ENCODE assay signal across 19 mouse cellular contexts in genomic region chr17:61520087-61520486, GRCm38 (mm10).
"Had no signal": no experiment of that assay in that cellular context is flagged by ENCODE, and none has a peak within 500 bp of the region (broad histone marks: within the 10 kb centered on the region; RNA-seq: fewer than 3 reads in every experiment).

No protein-coding gene starts in this region.

- DNase-seq: kidney, adult 11 months; kidney, adult 8-10 months; kidney, postnatal 25 days; layer of hippocampus, postnatal 36 days; liver; liver, embryonic 13.5 days; lung, adult 2 months; thymus, adult 18-20 months; thymus, postnatal 36 days had no signal

- H3K9me3 ChIP-seq: intestine, embryonic 15.5 days; limb, embryonic 12.5 days; liver, embryonic 13.5 days; megakaryocyte, embryonic 14.5 days; midbrain, embryonic 10.5 days; midbrain, embryonic 13.5 days; neural tube, embryonic 13.5 days had no signal

- H3K27ac ChIP-seq: intestine, embryonic 15.5 days; left cerebral cortex, adult 2 months; limb, embryonic 12.5 days; liver, embryonic 13.5 days; midbrain, embryonic 10.5 days; midbrain, embryonic 13.5 days; neural tube, embryonic 13.5 days had no signal

- H3K27me3 ChIP-seq: intestine, embryonic 15.5 days; limb, embryonic 12.5 days; liver, embryonic 13.5 days; megakaryocyte, embryonic 14.5 days; midbrain, embryonic 13.5 days; neural tube, embryonic 13.5 days had no signal

- H3K4me3 ChIP-seq: intestine, embryonic 15.5 days; left cerebral cortex, adult 2 months; limb, embryonic 12.5 days; liver, embryonic 13.5 days; megakaryocyte, embryonic 14.5 days; midbrain, embryonic 10.5 days; midbrain, embryonic 13.5 days; myocyte; neural tube, embryonic 13.5 days had no signal

- H3K9ac ChIP-seq: intestine, embryonic 15.5 days; limb, embryonic 12.5 days; liver, embryonic 13.5 days; midbrain, embryonic 13.5 days; neural tube, embryonic 13.5 days had no signal

- H3K4me2 ChIP-seq: intestine, embryonic 15.5 days; limb, embryonic 12.5 days; liver, embryonic 13.5 days; midbrain, embryonic 13.5 days; neural tube, embryonic 13.5 days had no signal

- H3K36me3 ChIP-seq: intestine, embryonic 15.5 days; limb, embryonic 12.5 days; liver, embryonic 13.5 days; midbrain, embryonic 10.5 days; midbrain, embryonic 13.5 days; neural tube, embryonic 13.5 days had no signal

- H3K4me1 ChIP-seq: intestine, embryonic 15.5 days; limb, embryonic 12.5 days; liver, embryonic 13.5 days; megakaryocyte, embryonic 14.5 days; midbrain, embryonic 10.5 days; midbrain, embryonic 13.5 days; neural tube, embryonic 13.5 days had no signal

- ATAC-seq: intestine, embryonic 15.5 days; lung, postnatal 0 days; midbrain, embryonic 13.5 days; midbrain, embryonic 16.5 days had no signal
